Mouse (Mus musculus) kidney, embryonic 14.5 days (tissue): ENCODE results near the gene Gns. TPM values are rescaled to one million over a fixed set of nuclear protein-coding genes. Genes with fewer than 3 reads are reported as not detected.
"Not testable (repeated sequence)": the region's sequence is repeated elsewhere in the genome, so short reads cannot be mapped to it uniquely, and the experiment has no call there.

Experiments used
- ATAC-seq: fragments of 200-750 bp; cut with Nextera tagmentation; 2 replicates; pipeline ENCODE4 v1.8.0; 2017; ENCODE audit warnings: moderate number of reproducible peaks, mild to moderate bottlenecking, moderate TSS enrichment, moderate library complexity; ENCODE audit not compliant: low FRiP score, low TSS enrichment
- H3K27ac ChIP-seq: fragments of 300-500 bp; sonication (generic); 2 replicates; pipeline ENCODE4 v1.5.1; 2014; ENCODE audit warnings: low read depth, mild to moderate bottlenecking, low read length, moderate library complexity, mixed read lengths
- H3K27me3 ChIP-seq: fragments of 300-500 bp; sonication (generic); 2 replicates; pipeline ENCODE4 v1.6.1; 2014; ENCODE audit warnings: mild to moderate bottlenecking, low read length; ENCODE audit not compliant: control insufficient read depth, insufficient read depth
- H3K36me3 ChIP-seq: fragments of 300-500 bp; sonication (generic); 2 replicates; pipeline ENCODE4 v1.6.1; 2014; ENCODE audit warnings: low read length, mixed read lengths; ENCODE audit not compliant: control insufficient read depth, insufficient read depth
- H3K4me1 ChIP-seq: fragments of 300-500 bp; sonication (generic); 2 replicates; pipeline ENCODE4 v1.6.1; 2014; ENCODE audit warnings: low read length, mixed read lengths; ENCODE audit not compliant: control insufficient read depth, insufficient read depth
- H3K4me2 ChIP-seq: fragments of 300-500 bp; sonication (generic); replicated peaks from 2 replicates; pipeline ENCODE4 v1.6.1; 2014; ENCODE audit warnings: low read depth, mild to moderate bottlenecking, low read length
- H3K4me3 ChIP-seq: fragments of 300-500 bp; sonication (generic); 2 replicates; pipeline ENCODE4 v1.5.1; 2014; ENCODE audit warnings: mild to moderate bottlenecking, low read length
- H3K9ac ChIP-seq: fragments of 300-500 bp; sonication (generic); 2 replicates; pipeline ENCODE4 v1.6.1; 2014; ENCODE audit warnings: low read depth, mild to moderate bottlenecking, low read length, moderate library complexity
- H3K9me3 ChIP-seq: fragments of 300-500 bp; sonication (generic); 2 replicates; pipeline ENCODE4 v1.6.1; 2016; ENCODE audit warnings: low read length; ENCODE audit not compliant: control insufficient read depth
- WGBS: fragments of 180-500 bp; shearing (Covaris S2); extraction: QIAGEN DNeasy Blood & Tissue Kit; methylation state at CpG from one replicate; pipeline ENCODE4 v1.1.7; 2014; 5-methylcytosine and 5-hydroxymethylcytosine counted together
- polyA plus RNA-seq: library from polyadenylated mRNA; unstranded; fragments of >200 nt; fragmentation: Nextera tagmentation; extraction: Ambion mirVana; gene quantifications from 2 replicates; pipeline ENCODE4 v1.2.1, GENCODE M21; 2014

The Gns gene
- polyA plus RNA-seq, 1 experiment from 2014 or later: 48.7 TPM

DNA sequence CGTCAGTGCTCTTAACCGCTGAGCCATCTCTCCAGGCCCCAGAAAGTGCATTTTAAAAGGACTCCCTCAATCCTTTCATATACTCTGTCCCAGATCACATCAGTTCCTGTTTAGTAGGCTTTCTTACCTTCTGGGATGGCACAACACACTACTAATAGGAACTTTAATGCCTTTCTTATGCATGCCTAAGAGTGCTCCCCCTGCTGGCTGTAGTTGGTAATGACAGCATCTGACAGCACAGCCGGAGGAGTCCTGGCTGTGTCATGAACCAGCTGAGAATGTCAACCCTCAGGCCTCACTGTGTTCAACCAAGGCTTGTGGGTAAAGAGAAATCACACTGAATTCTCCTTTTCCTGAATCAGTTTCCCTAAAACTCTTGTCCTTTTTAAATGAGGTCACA is 30.3 kb upstream of the Gns start:
- Histone ChIP-seq H3K9ac (no peak overlapping the region), H3K4me2 (no peak overlapping the region), H3K4me1 (no peaks in the 10 kb centered on the region), H3K36me3 (no peaks in the 10 kb centered on the region), H3K27ac (no peak overlapping the region), H3K9me3 (no peaks in the 10 kb centered on the region), H3K27me3 (no peaks in the 10 kb centered on the region), H3K4me3 (no peak overlapping the region)
- no peak for ATAC-seq
- 67% methylated on average over 3 of the region's 3 CpGs for WGBS

DNA sequence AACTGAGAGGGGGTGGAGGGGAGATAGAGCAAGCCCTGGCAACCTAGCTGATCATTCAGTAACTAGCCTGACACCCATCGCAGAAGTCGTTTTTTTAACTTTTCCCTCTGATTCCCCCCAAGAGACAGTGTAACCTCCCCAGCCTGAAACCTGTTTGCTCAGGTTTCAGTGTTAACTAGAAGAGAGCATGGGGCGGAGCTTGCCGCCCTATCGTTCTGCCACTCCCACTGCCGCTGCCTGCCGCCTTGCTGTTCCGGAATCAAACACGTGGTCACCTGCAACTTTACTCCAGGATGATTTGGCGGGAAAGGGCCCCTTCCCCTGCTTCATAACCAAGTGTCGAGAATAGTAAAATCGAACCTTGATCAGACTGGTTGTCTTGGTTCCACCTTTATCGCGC is 28.4 kb upstream of the Gns start:
- H3K4me2 ChIP-seq, H3K27ac ChIP-seq, H3K9me3 ChIP-seq, H3K9ac ChIP-seq, ATAC-seq, H3K27me3 ChIP-seq, H3K4me3 ChIP-seq, H3K4me1 ChIP-seq, H3K36me3 ChIP-seq: not testable (repeated sequence)
- 71% methylated on average over 14 of the region's 14 CpGs for WGBS

DNA sequence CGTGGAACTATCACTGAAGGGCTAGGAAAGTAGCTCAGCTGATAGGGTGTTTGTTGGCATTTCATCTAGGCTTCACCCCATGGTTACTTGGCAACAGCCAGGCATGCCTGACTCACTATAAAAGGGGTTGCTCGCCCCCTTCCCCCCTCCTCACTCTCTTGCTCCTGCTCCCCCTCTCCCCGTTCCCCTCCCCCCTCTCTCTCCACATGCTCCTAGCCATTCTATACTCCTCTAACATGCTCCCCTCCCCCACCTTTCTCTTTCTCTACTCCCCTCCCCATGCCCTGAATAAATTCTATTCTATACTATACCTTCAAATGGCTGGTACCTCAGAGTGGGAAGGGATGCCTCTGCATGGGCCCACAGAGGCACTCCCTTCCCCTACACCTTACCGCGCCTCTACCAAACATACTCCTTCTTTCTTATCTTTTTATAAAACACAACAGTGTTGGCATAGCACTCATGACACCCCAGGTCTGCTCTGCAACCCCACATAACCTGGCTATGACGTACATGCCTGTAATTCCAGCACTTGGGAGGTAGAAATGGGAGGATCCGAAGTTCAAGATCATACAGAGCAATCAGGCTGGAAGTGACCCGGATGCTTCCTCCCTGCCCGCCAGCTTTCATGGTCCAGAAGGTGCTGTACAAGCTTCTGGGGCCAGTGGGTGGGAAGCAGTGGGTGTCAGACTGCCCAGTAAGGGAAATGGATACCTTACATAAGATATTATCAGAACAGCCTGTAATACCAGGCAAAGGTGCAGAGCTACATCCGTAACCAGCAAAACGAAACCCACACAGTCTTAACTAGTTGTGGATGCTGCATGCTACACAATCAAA is 23.9 kb upstream of the Gns start:
- H3K27ac ChIP-seq: no peak overlapping the region
- no peak for ATAC-seq

DNA sequence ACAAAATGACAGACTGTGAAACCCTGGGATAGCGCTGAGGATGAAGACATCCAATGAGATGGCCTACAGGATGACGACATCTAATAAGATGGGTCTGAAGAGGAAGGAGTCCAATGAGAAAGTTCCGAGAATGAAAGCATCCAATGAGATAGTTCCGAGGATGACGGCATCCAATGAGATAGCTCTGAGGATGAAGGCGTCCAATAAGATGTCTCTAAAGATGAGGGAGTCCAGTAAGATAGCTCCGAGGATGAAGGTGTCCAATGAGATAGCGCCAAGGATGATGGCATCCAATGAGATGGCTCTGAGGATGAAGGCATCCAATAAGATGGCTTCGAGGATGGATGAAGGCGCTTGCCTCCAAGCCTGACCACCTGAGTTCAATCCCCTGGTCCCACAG is 22.6 kb upstream of the Gns start:
- no peaks in the 10 kb centered on the region for H3K9me3 ChIP-seq
- no peak overlapping the region for H3K4me3 ChIP-seq
- no peak overlapping the region for H3K27ac ChIP-seq
- no peaks in the 10 kb centered on the region for H3K36me3 ChIP-seq
- WGBS: 95% methylated on average over 10 of the region's 10 CpGs
- H3K4me2 ChIP-seq: no peak overlapping the region
- H3K9ac ChIP-seq: no peak overlapping the region
- H3K27me3 ChIP-seq: no peaks in the 10 kb centered on the region
- ATAC-seq: no peak
- H3K4me1 ChIP-seq: 0 out of 2 replicates have a peak, but pooled peaks cover 2% of the 10 kb centered on the region

More for the DNA sequence above, 23.9 kb upstream of the Gns start:
- Histone ChIP-seq H3K9me3 (no peaks in the 10 kb centered on the region), H3K4me2 (no peak overlapping the region), H3K27me3 (no peaks in the 10 kb centered on the region), H3K4me3 (no peak overlapping the region), H3K4me1 (0 out of 2 replicates have a peak, but pooled peaks cover 2% of the 10 kb centered on the region), H3K36me3 (no peaks in the 10 kb centered on the region), H3K9ac (no peak overlapping the region)
- 54% methylated on average over 11 of the region's 11 CpGs for WGBS

DNA sequence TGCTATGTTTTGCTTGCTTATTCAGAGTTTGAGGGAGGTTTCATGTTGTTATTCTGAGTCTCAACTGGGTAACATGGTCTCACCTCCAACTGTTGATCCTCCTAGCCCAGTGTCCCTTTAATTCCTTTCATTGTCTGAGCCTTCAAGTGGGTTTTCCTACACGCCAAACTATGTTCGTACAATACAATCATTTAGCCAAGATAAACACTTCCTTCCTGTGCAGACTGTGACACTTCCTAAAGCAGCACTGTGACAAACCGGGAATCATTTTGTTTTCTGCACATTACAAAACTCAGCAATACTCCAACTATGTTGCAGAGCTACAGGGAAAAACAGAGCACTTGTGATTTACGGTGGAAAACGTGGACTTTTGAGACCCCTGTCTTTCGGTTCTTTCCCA is 21.0 kb upstream of the Gns start:
- WGBS: 42% methylated on average over 6 of the region's 6 CpGs
- 0 out of 2 replicates have a peak, but pooled peaks cover 2% of the 10 kb centered on the region for H3K4me1 ChIP-seq

DNA sequence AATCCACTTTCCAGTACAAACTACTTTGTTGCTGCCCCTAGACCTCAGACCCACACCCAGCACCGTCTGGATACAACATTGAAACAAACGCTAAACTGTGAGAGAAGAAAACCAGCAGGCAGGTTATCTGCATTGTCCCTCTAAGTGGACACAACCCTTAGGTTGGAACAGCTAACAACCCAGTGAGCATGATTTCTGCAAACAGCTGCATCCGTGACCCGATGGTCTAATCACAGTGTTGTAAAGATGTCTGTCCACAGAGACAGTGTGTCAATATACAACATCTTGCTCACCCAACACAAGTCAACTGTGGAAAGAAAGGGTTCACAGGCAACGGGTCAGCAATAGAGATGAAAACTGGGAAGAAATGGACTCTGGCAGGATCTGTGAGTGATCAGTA is 15.6 kb upstream of the Gns start:
- H3K4me2 ChIP-seq: no peak overlapping the region
- no peaks in the 10 kb centered on the region for H3K36me3 ChIP-seq
- H3K9ac ChIP-seq: no peak overlapping the region
- H3K4me3 ChIP-seq: no peak overlapping the region
- WGBS: 47% methylated on average over 5 of the region's 5 CpGs
- H3K9me3 ChIP-seq: no peaks in the 10 kb centered on the region
- no peak for ATAC-seq
- no peak overlapping the region for H3K27ac ChIP-seq
- peaks cover 7% of the 10 kb centered on the region; the same call in 1 of the 2 replicates for H3K4me1 ChIP-seq
- peaks cover 21% of the 10 kb centered on the region for H3K27me3 ChIP-seq

More for the DNA sequence above, 21.0 kb upstream of the Gns start:
- Histone ChIP-seq H3K36me3 (no peaks in the 10 kb centered on the region), H3K4me3 (no peak overlapping the region), H3K4me2 (no peak overlapping the region), H3K27ac (no peak overlapping the region), H3K27me3 (peaks cover 2% of the 10 kb centered on the region; the same call in 1 of the 2 replicates), H3K9me3 (no peaks in the 10 kb centered on the region), H3K9ac (no peak overlapping the region)
- no peak for ATAC-seq

DNA sequence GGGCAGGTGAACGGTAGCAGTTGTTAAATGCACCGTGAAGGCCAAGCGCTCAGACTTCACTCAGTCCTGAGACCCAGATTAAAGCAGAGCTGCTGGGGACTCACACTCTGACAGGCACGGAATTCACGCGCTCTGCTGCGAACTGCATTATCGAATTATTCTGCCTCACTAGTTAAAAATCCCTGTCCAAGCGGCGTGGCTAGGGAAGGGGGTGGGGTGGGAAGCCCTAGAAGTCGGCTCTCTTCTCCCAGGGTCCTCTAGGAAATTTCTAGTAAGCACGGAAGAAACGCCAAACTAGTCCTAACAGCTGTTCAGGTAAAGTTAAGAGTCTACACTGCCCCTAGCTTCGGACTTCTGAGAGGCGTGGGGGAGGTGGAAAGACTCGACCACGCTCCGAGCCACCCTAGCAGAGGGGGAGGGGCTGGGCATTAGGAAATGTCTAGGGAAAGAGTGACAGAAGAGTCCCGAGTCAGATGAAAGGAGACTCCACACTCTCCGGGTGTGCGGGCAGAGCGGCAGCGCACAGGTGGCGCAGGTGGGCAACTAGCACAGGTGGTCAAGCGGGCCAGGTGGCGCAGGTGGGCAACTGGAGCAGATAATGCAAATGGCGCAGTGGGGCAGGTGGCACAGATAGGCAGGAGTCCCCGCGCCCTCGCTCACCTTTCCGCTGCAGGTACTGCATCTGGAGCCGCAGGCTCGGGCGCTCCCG is 14.4 kb upstream of the Gns start:
- 1% methylated on average over 33 of the region's 35 CpGs for WGBS
- H3K9me3 ChIP-seq: no peaks in the 10 kb centered on the region
- no peaks in the 10 kb centered on the region for H3K36me3 ChIP-seq
- peak overlapping the region; percentile 55 for H3K4me3 ChIP-seq
- H3K4me2 ChIP-seq: peak overlapping the region; percentile 95
- peak; percentile 58 for ATAC-seq
- peak overlapping the region; percentile 50; the same call in 1 of the 2 replicates for H3K9ac ChIP-seq
- H3K27ac ChIP-seq: no peak overlapping the region
- H3K27me3 ChIP-seq: peaks cover 21% of the 10 kb centered on the region
- peaks cover 7% of the 10 kb centered on the region; the same call in 1 of the 2 replicates for H3K4me1 ChIP-seq

DNA sequence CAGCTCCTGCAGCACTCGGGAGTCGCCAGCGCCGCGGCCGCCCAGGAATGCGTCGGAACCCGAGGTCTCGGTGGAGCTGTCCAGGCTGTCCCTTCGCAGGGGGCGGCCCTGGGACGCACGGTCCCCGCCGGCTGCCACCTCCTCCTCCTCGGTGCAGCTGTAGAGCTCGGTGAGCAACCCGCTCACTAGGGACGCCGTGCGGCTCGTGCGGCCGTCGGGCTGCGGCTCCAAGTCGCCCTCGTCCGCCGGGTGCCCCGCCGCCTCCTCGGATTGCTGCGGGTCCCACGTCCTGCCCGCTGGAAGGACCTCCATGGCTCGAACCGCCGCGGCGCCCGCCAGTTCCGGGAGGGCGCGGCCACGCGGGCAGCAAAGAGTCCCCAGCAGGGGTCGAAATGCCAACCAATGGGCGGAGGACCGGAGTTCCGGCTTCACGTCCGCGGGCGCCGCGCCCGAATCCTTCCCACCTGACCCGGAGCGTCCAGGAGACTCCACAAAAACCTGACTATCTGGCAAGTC is 13.8 kb upstream of the Gns start, which contains the start of gene Tbc1d30:
Gene Tbc1d30, minus strand, starts transcription at position 213 of the 516 bp plus-strand sequence.
- peaks cover 21% of the 10 kb centered on the region for H3K27me3 ChIP-seq
- H3K9ac ChIP-seq: peak within 1 kb of the TSS; percentile 50
- under 1% methylated on average over 54 of the region's 61 CpGs for WGBS
- H3K4me2 ChIP-seq: peak within 1 kb of the TSS; percentile 95
- peak within 1 kb of the TSS; percentile 55 for H3K4me3 ChIP-seq
- peaks cover 7% of the 10 kb centered on the region; the same call in 1 of the 2 replicates for H3K4me1 ChIP-seq
- H3K9me3 ChIP-seq: no peaks in the 10 kb centered on the region
- H3K27ac ChIP-seq: no peak within 1 kb of the TSS
- no peaks in the 10 kb centered on the region for H3K36me3 ChIP-seq
- ATAC-seq: peak; percentile 82
